Mouse (Mus musculus): ENCODE data around the gene Gm49339.
"Not testable (repeated sequence)": the region's sequence is repeated elsewhere in the genome, so short reads cannot be mapped to it uniquely, and the experiment has no call there.

Gm49339 gene

GRCm38 (mm10) chr10:51480397-51480796, at the start of gene Gm49339, which contains the start of gene Lilr4b:
Gm49339 (plus strand) TSS chr10:51480612.
Lilr4b (plus strand) TSS chr10:51480632.
- DNase-seq (ENCODE audit: low spot score) = not testable (repeated sequence)

- DNase-seq (ENCODE audit: low spot score) = no peak
These were observed 47.5 kb upstream of the Gm49339 start for GRCm38 (mm10) chr10:51432940-51433339.

GRCm38 (mm10) chr10:51435684-51436083, 44.7 kb upstream of the Gm49339 start:
- DNase-seq (ENCODE audit: low spot score) = no peak

- DNase-seq (ENCODE audit: low spot score) = no peak
These were observed 28.8 kb upstream of the Gm49339 start for GRCm38 (mm10) chr10:51451610-51452009.

- DNase-seq (ENCODE audit: low spot score) = peak; percentile 37
These were observed 26.7 kb upstream of the Gm49339 start for GRCm38 (mm10) chr10:51453616-51454298.

GRCm38 (mm10) chr10:51454365-51454764, 26.0 kb upstream of the Gm49339 start:
- DNase-seq (ENCODE audit: low spot score) = peak; percentile 14

GRCm38 (mm10) chr10:51455762-51456161, 24.6 kb upstream of the Gm49339 start:
- DNase-seq (ENCODE audit: low spot score) = peak; percentile 34

GRCm38 (mm10) chr10:51456369-51456768, 24.0 kb upstream of the Gm49339 start:
- DNase-seq (ENCODE audit: low spot score) = no peak

GRCm38 (mm10) chr10:51463800-51464199, 16.6 kb upstream of the Gm49339 start:
- DNase-seq (ENCODE audit: low spot score) = not testable (repeated sequence)

- DNase-seq (ENCODE audit: low spot score) = peak; percentile 19
These were observed 10.3 kb downstream of the Gm49339 start, which contains the start of gene Lilrb4a for GRCm38 (mm10) chr10:51490691-51491090. Lilrb4a (plus strand) TSS chr10:51490956.

GRCm38 (mm10) chr10:51520021-51520420, 39.6 kb downstream of the Gm49339 start:
- peak; percentile 16 for DNase-seq (ENCODE audit: low spot score)

GRCm38 (mm10) chr10:51521453-51521852, 41.0 kb downstream of the Gm49339 start:
- DNase-seq (ENCODE audit: low spot score) = peak; percentile 37

- no peak for DNase-seq (ENCODE audit: low spot score)
These were observed 45.7 kb downstream of the Gm49339 start for GRCm38 (mm10) chr10:51526090-51526489.

- DNase-seq (ENCODE audit: low spot score) = no peak
These were observed 46.2 kb downstream of the Gm49339 start for GRCm38 (mm10) chr10:51526633-51527032.

- DNase-seq (ENCODE audit: low spot score) = no peak
These were observed 48.5 kb downstream of the Gm49339 start for GRCm38 (mm10) chr10:51528840-51529434.

- no peak for DNase-seq (ENCODE audit: low spot score)
These were observed 49.1 kb downstream of the Gm49339 start for GRCm38 (mm10) chr10:51529497-51529896.

GRCm38 (mm10) chr10:51530813-51531212, 50.4 kb downstream of the Gm49339 start:
- DNase-seq (ENCODE audit: low spot score) = no peak

All from lung, postnatal 25 days (tissue).